Mouse (Mus musculus) liver, embryonic 14.5 days (tissue): ENCODE measurements around the gene Npffr2.

ENCODE experiments used
- CTCF ChIP-seq: IDR thresholded peaks from 2 replicates; pipeline ENCODE4 v1.5.1; 2016; ENCODE audit warnings: antibody characterized with exemption, low read depth, control low read depth
- EP300 ChIP-seq: IDR thresholded peaks from 2 replicates; pipeline ENCODE4 v1.6.1; 2016; ENCODE audit warnings: antibody characterized with exemption, low read depth

GRCm38 (mm10) chr5:89536018-89536417, 8.8 kb downstream of the Npffr2 start:
- TF ChIP-seq CTCF (no peak), EP300 (no peak)
